Mouse (Mus musculus) macrophage (primary cell): ENCODE data around the gene Hist4h4. TPM values are rescaled to one million over a fixed set of nuclear protein-coding genes. Genes with fewer than 3 reads are reported as not detected.
"Not testable (repeated sequence)": the region's sequence is repeated elsewhere in the genome, so short reads cannot be mapped to it uniquely, and the experiment has no call there.

Experiments used
- H3K27ac ChIP-seq: fragments of 350-480 bp; formaldehyde crosslinking; 2 replicates; pipeline ENCODE4 v1.9.0; 2021
- H3K36me3 ChIP-seq: fragments of 350-480 bp; formaldehyde crosslinking; 2 replicates; pipeline ENCODE4 v1.9.0; 2021; ENCODE audit errors: inconsistent target
- H3K4me3 ChIP-seq: fragments of 350-480 bp; formaldehyde crosslinking; 2 replicates; pipeline ENCODE4 v1.9.0; 2021; ENCODE audit errors: inconsistent target
- H3K79me2 ChIP-seq: fragments of 350-480 bp; formaldehyde crosslinking; 2 replicates; pipeline ENCODE4 v1.9.0; 2021; ENCODE audit errors: inconsistent target
- WGBS: methylation state at CpG from one replicate; pipeline ENCODE4 v1.1.7; 2026; ENCODE audit warnings: inconsistent platforms; ENCODE audit not compliant: missing documents; 5-methylcytosine and 5-hydroxymethylcytosine counted together
- polyA plus RNA-seq: library from polyadenylated mRNA; stranded (reverse); fragments of 250-400 nt; gene quantifications from 3 replicates; pipeline ENCODE4 v1.2.4, GENCODE M21; 2018; ENCODE audit warnings: inconsistent platforms

The Hist4h4 gene
- polyA plus RNA-seq, 1 experiment from 2014 or later = not detected

DNA sequence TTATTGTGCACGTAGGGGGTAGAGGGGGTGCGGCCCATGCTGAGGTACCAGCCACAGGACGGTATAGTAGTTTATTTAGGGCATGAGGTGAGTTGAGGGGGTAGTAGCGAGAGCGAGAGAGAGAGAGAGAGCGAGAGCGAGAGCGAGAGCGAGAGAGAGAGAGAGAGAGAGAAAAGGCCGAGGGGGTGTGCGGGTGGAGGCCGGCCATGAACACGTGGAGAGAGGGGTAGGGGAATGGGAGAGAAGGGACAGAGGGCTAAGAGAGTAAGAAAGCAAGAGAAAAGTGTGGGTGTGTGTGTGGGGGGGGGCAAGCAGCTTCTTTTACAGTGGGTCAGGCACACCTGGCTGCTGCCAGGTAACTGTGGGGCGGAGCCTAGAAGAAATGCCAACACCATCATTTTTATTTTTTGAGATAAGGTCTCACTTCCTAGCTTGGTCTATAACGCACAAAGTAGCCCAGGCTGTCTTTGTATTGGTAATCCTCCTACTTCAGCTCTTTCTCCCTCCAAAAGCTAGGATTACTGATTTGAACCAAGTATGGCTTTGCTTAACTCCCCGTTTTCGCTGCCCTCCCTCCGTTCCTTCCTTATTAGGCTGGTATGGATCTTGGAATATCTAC lies 3.3 kb upstream of the Hist4h4 start:
- Histone ChIP-seq H3K36me3 (no peaks in the 10 kb centered on the region; the same call in 1 of the 2 replicates), H3K27ac (peak overlapping the region; percentile 72), H3K4me3 (peak overlapping the region; percentile 33), H3K79me2 (peaks cover 40% of the 10 kb centered on the region)
- WGBS = 41% methylated on average over 15 of the region's 18 CpGs

DNA sequence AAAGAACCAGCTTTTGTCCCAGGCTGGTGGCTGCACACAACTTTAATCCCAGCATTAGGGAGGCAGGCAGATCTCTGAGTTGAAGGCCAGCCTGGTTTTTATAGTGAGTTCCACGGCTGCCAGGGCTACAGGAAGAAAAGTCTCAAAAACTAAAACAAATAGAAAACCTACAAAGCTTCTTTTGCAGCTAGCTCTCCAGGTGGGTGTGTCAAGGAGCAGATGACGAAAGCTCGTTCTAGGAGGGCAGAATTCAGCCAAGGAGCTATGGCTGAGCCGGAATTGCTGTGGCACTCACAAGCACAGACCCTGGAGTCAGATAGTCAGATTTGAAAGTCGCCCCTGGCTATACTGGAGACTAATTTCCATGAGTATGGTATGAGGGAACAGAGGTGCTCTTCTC lies 2.6 kb upstream of the Hist4h4 start:
- Histone ChIP-seq H3K4me3 (no peak overlapping the region), H3K79me2 (peaks cover 35% of the 10 kb centered on the region), H3K36me3 (no peaks in the 10 kb centered on the region; the same call in 1 of the 2 replicates), H3K27ac (no peak overlapping the region)
- 95% methylated on average over 5 of the region's 5 CpGs for WGBS

DNA sequence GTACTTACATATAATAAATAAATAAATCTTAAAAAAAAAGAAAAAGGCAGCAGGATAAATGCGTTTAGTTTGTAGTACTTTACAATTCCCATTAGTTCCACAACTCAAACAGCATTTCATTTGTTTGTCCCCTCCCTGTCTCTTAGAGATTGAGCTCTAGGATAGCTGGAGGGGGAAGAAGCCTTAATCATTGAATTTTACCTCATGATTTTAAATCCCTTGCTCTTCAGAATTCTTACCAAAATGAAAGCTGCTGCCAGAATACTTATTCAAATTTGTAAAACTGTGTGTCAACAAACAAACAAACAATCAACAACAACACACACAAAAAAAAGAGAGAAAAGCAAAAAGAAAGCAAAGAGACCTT lies 1.2 kb upstream of the Hist4h4 start:
- WGBS = no CpG with 5 or more reads among the region's 1 CpGs
- Histone ChIP-seq H3K27ac (peak overlapping the region; percentile 92), H3K4me3 (peak overlapping the region; percentile 43)

DNA sequence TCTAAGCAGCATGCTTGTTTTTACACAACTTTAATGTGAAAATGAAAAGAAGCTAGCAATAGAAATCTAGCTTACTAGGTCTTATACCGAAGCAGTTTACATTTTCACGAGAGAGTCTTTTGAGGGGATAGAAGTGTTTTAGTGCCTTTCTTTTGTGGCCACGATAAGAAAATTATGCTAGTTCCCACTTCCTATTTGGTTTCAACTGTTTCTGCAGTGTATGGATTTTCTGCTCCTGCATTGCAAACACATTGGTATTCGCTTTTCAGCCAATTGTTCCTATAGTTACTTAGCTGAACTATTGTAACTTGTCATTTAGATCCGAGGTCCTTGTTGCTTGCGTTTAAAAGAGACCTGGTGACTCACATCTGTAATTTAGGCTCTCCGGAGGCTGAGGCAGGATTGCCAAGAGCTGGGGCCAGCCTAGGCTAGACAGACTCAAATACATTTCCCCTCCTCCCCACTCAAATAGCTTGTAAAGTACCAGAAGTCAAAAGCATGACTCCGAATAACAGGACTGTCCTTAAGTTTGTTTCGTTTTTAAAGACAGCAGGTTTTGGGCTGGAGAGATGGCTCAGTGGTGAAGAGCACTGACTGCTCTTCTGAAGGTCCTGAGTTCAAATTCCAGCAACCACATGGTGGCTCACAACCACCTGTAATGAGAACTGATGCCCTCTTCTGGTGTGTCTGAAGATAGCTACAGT lies 642 bp upstream of the Hist4h4 start:
- WGBS = 2% methylated on average over 9 of the region's 9 CpGs
- no peaks in the 10 kb centered on the region for H3K36me3 ChIP-seq

More for the DNA sequence above, 1.2 kb upstream of the Hist4h4 start:
- H3K79me2 ChIP-seq = peaks cover 21% of the 10 kb centered on the region
- no peaks in the 10 kb centered on the region; the same call in 1 of the 2 replicates for H3K36me3 ChIP-seq

DNA sequence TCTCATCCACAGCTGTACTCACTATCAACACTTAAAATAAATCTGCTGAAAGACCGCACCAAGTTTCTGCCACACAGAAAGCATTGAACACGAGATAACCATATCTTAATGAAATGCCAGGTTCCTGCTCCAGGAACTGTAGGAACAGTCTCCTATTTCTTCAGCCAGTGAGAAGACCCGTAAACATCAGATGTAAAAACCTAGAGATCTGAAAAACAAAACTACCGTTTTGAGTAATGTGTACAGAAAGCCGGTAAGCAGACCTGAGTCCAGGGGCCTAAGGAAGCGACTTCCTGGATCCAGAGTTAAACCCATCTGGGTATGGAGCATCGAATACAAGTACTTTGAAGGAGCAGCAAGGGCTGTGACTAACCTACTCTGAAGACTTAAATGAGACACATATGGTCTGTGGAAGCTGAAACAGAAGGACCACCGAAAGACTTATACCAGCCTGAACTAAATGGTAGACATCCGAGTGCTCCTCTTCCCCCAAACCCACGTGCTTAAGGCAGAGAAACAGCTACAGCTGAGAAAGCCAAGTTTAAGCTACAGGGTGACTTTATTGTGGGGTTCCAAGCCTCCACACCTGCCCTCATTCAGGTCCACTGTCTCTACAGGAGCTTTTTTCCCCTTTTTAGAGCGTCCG lies 999 bp downstream of the Hist4h4 start:
- Histone ChIP-seq H3K36me3 (no peaks in the 10 kb centered on the region), H3K27ac (peak overlapping the region; percentile 92), H3K4me3 (peak overlapping the region; percentile 43), H3K79me2 (no peaks in the 10 kb centered on the region)
- WGBS = 22% methylated on average over 12 of the region's 12 CpGs

More for the DNA sequence above, 642 bp upstream of the Hist4h4 start:
- Histone ChIP-seq H3K79me2 (peaks cover 16% of the 10 kb centered on the region), H3K27ac (peak overlapping the region; percentile 92), H3K4me3 (peak overlapping the region; percentile 43)

DNA sequence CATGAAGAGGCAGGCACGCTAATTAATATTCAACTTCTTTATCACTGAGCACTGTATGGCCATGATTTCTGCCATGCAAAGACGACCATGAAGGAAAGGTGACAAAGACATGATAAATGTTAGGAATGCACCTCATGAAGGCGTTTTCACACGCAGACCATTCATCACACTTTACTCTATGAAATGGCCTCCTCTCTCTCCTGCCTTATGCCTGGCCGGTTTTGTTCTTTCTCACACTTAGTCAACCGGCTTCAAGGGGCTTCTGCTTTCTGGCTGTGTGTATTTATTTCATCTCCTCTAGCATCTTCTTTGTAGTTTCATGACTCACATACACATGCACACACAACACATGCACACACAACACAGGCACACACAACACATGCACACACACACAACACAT lies 2.9 kb downstream of the Hist4h4 start:
- WGBS = 90% methylated on average over 6 of the region's 6 CpGs
- Histone ChIP-seq H3K79me2 (no peaks in the 10 kb centered on the region), H3K27ac (no peak overlapping the region), H3K4me3 (no peak overlapping the region), H3K36me3 (no peaks in the 10 kb centered on the region)

DNA sequence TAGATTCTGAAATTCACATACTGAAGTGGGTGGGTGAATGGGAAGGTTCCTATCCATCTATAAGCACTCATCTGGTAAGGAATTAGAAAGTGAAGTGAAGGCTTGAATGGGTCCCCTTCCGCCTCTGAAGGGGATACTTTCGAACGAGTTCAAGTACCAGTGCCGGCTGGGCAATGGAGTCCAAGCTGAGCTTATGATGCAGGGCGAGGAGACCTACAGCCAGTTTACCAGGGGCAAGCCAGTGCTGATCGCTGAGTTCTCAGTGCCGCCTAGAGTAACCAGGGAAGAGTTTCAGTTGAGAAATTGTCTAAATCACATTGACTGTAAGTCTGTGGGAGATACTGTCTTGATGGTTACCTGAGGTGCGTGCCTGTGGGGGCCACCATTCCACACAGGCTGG lies 3.5 kb downstream of the Hist4h4 start:
- no peak overlapping the region for H3K27ac ChIP-seq
- 94% methylated on average over 8 of the region's 8 CpGs for WGBS
- H3K79me2 ChIP-seq = no peaks in the 10 kb centered on the region
- H3K36me3 ChIP-seq = no peaks in the 10 kb centered on the region
- H3K4me3 ChIP-seq = no peak overlapping the region

DNA sequence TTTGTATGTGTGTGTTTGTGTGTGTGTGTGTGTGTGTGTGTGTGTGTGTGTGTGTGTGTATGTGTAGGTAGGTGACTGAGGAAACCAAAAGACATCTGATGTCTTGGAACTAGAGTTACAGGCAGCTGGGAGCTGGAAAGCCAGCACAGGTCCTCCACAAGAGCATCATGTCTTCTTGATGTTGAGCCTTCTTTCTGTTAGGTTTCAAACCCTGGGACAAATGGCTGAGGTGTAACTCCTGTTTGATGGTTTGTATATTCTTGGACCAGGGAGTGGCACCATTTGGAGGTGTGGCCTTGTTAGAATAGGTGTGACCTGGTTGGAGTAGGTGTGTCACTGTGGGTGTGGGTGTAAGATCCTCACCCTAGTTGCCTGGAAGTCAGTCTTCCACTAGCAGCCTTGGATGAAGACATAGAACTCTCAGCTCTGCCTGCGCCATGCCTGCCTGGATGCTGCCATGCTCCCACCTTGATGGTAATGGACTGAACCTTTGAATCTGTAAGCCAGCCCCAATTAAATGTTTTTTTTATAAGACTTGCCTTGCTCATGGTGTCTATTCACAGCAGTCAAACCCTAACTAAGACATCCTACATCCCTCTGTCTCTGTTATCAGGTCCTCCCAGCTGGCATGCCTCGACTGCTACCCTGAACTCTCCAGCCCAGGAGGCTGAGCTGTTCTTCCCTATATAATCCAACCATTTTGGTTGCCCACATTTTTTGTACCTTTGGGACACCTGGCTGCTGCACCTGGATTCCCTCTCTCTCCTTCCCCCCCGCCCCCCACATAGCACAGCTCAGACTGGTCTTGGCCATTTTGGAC lies 6.1 kb downstream of the Hist4h4 start:
- WGBS = 86% methylated on average over 2 of the region's 3 CpGs
- H3K27ac ChIP-seq, H3K4me3 ChIP-seq: not testable (repeated sequence)

DNA sequence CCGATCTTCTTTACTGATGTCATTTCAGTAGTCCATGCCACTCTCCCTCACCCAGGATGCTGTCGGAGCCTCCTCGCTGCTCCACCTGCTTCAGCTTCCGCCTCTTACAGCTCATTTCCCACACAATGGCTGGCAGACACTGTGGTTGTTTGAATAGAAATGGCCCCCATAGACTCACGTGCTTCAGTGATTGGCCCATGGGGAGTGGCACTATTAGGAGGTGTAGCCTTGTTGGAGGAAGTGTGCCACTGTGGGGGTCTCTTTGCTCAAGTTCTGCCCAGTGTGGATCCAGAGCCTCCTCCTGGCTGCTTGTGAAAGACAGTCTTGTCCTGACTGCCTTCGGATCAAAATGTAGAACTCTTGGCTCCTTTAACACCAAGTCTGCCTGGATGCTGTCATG lies 8.4 kb downstream of the Hist4h4 start:
- 90% methylated on average over 6 of the region's 6 CpGs for WGBS
- no peak overlapping the region for H3K4me3 ChIP-seq

More for the DNA sequence above, 6.1 kb downstream of the Hist4h4 start:
- not testable (repeated sequence) for H3K79me2 ChIP-seq, H3K36me3 ChIP-seq

DNA sequence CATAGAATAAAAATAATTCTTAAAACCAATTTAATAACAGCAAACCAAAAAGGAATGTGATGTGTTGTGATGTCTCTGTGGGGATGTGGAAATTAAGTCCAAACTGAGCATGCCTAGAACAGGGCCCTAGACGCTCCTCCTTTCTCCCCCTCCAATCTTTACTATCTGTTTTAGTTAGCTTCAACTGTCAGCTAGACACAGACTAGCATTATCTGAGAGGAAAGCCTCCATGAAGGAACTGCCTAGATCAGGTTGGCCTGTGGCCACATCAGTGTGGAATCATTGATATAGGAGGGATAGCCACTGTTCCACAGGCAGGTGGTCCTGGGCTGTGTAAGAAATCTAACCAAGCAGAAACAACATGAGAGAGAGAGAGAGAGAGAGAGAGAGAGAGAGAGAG lies 9.1 kb downstream of the Hist4h4 start:
- Histone ChIP-seq H3K27ac (no peak overlapping the region), H3K4me3 (no peak overlapping the region), H3K79me2 (no peaks in the 10 kb centered on the region), H3K36me3 (no peaks in the 10 kb centered on the region)
- WGBS = 100% methylated on average over 1 of the region's 1 CpGs

More for the DNA sequence above, 8.4 kb downstream of the Hist4h4 start:
- Histone ChIP-seq H3K27ac (no peak overlapping the region), H3K79me2 (no peaks in the 10 kb centered on the region), H3K36me3 (no peaks in the 10 kb centered on the region)

DNA sequence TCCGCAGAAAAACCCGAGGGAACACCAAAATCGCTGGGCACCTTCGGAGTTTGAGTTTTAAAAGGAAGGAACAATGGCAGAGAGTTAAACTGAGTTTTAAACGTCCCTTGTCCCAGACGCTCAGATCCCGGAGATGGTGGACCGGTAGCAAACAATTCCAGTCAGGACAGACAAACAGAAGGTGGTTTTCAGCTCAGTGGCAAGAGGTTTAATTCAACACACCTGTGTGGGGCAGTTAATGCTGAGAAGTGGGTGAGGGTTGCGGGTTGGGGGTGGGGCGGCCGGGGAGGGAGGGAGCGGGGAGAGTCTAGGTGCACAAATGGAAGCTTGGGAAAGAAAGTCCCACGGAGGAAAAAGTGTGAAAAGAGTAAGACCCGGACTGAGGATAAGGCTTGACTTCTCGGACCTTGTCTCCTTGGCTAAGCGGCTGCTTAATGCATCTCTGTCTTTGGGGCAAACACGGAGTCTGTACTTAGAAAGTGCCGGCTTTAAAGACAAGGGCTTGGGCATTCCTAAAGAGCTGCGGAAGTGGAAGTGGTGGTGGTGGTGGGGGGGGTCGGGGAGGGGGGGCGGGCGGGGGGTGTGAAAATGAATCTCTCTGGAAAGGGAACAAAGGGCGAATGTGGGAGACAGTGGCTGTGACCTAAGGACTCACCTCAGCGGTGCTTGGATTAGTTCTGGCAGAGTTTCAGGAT lies 10.2 kb downstream of the Hist4h4 start:
- WGBS = 3% methylated on average over 24 of the region's 24 CpGs
- H3K4me3 ChIP-seq = no peak overlapping the region

DNA sequence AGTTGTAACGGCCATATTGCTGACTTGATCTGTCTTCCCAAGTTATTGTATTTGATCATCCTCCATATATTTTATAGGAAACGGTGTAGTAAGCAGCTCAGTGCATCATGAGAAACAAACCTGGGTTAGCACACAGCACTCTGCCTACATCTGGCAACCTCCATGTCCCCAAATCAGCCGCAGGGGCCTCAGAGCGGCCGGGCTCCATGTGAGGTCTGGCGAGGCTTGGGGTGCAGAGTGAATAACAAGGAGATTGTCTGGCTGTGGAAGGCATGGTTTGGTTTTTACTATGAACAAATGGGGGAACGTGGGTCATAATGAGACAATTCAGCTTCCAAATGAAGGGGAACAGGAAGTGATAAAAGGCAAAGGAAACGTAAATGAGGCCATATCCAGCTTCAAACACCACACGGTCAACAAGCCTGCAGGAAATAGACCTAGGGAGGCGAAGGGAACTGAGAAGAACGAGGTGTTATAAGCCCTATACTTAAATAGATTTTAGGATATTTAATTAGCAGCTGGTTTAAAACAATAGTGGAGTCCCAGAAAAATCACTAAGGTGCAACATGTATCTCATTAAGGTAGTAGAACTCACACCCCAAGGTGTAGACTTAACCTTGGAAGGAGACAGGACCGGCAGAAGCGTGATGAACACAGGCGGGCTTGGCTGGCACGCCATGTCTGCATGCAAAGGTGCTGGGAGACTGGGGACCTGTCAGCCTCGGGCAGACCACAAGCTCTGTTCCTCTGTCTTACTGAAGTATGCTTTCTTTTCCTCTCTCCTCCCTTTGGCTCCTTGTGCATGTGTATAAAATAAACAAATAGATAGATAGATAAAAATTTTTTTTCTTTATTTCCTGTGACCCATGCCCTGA lies 11.1 kb downstream of the Hist4h4 start:
- Histone ChIP-seq H3K4me3 (no peak overlapping the region), H3K79me2 (no peaks in the 10 kb centered on the region), H3K36me3 (no peaks in the 10 kb centered on the region), H3K27ac (no peak overlapping the region)
- 31% methylated on average over 16 of the region's 16 CpGs for WGBS

More for the DNA sequence above, 10.2 kb downstream of the Hist4h4 start:
- Histone ChIP-seq H3K36me3 (no peaks in the 10 kb centered on the region), H3K27ac (no peak overlapping the region), H3K79me2 (no peaks in the 10 kb centered on the region)

DNA sequence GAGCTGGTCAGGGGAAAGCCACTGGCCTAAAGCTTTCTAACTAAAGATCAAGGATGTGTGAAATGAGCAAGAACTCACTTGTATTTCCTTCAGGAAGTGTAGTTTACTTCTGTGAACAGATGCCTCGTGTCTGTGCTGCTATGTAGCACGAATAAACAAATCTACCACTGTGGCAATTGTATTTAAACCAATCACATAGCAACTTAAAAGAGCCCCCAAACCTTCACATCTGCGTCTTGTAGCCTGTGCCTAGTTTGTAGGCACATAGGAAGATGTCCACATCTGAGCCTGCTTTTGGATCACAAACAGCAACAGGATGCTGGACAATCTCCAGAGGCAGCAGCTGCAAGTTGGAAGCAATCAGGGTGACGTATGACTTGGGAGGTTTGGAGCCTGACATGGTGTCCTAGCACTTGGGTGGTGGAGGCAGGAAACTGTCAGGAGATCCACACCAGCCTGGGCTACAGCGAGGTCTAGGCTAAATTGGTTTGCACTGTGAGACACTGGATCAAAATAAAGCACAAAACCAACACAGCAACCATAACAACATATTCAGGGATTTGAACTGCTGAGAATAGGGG lies 14.7 kb downstream of the Hist4h4 start:
- Histone ChIP-seq H3K4me3 (no peak overlapping the region), H3K27ac (no peak overlapping the region), H3K36me3 (no peaks in the 10 kb centered on the region), H3K79me2 (no peaks in the 10 kb centered on the region)
- 71% methylated on average over 5 of the region's 5 CpGs for WGBS
